Mouse (Mus musculus): ENCODE results near the gene Heatr5a.
A peak's percentile ranks its signal among the peaks of the same experiment; 100 is the strongest.

The Heatr5a gene

DNA sequence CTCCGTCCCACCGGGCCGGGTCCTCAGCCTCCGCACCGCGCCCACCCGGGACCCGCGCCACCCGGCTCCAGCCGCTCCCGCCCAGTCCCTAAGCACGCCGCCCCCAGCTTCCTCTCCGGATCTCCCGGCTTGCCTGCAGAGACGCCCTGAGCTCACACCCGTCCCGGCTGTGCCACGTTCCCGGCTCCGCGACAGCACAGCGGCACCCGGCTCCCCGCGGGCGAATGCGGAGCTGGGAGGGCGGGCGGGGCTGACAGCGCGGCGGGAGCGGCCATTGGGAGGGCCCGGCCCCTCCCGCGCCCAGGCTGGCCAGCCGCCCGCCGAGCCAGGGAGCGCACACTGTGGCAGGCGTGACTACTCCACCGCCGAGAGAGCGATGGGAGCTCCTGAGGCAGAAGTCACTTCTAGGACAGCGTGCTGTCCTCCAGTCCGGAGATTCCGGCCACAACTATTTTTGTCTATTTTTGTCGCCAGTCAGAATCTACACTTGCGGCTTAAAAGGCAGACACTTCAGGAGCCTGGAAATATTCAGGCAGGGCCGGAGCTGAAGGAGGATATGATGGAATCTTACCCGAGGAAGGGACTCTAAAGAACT, at the start of gene Heatr5a:
Gene Heatr5a, minus strand, starts transcription at position 252 of the 595 bp plus-strand sequence.
- DNase-seq (ENCODE audit: low read depth, low spot score), result peak; percentile 72

DNA sequence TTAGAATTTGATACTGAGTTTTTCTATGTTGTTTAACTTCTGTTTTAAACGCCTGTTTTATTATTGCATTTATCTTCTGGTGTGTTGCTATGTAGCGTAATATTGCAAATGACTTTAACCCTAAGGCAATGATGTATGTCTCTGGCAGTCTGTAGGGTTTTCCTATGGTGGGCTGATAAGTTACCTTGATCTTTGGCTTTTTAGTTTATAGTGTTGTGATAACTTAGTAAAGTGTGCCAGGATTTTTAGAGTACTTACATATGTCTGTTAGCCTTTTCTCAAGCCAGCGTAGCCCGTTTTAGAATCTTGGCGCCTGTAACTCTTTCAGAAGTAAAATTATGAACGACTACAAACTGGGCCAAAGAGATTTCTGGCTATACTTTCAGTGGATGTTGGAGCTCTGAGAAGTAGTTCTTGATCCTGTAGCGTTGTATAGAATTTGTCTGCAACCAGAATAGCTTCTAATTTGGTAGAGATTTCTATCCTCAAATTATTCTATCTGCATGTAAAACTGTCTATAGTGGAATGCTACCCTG, 43.4 kb upstream of the Heatr5a start:
- no peak for DNase-seq (ENCODE audit: low read depth, low spot score)

DNA sequence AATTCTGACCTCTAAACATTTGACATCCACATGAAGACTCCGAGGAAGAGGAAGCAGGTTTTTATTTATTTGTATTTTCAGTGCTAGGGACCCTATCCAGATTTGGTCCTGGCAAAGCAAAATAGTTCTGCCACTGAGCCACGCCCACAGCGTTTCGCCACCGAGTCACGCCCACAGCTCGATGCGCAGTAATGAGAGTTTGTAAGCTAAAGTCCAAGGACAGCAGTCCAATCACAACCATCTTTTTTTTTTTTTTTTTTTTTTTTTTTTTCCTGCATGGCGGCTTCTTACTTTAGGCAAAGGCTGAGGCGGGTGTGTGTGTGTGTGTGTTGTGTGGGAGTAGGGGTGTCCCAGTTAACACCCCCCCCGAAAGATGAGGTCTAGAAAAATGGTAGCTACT, 42.9 kb upstream of the Heatr5a start:
- no peak for DNase-seq (ENCODE audit: low read depth, low spot score)

DNA sequence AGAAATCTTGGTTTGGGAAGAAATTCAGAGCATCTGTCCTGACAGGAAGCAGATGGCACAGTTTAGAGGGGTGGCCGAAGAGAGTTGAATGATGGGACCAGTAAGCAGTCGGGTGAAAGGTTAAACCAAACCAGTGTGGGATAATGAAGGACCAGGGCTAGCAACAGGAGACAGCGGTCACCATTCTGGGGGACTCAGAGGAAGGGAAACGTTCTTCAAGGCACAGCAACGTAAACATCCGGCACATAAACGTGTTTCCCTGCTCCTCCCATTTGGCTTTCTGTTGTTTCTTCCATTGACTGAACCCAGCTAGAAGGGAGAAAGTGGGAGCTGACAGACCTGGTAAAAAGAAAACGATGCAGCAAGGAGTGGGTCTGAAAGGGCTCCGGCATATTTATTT, 42.2 kb upstream of the Heatr5a start:
- no peak for DNase-seq (ENCODE audit: low read depth, low spot score)

DNA sequence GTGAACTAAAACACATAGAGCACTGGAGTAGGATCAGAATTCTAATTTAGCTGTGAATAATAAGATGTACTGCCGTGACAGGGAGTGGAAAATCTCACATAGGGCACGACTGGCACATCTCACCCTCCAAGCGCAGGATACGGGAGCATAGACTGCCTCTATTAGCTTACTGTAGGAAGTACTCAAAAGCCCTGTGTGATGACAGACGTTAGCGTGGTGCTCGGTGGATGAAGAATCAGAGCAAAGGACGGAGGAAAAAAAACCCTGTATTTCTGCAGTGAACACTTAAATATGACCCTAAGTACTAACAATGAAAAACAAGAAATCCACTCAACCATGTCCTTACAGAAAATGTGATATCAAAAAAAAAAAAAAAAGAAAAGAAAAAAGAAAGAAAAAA, 41.0 kb upstream of the Heatr5a start:
- no peak for DNase-seq (ENCODE audit: low read depth, low spot score)

DNA sequence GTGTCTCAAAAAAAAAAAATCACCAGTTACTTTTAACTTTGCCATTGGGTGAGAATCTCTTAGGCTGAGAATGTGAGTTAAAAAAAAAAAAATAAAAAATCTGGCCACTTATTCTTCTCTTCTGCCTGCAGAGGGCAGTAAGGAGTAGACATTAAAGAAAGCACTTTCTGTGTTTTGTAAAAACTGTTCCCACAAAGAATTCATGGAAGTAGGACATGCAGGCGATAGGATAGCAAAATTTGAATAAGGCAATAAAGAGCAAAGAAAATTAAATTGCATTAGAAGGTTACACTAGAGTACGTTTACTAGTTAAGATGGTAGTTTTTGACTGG, 39.5 kb upstream of the Heatr5a start:
- DNase-seq (ENCODE audit: low read depth, low spot score), result peak; percentile 58

DNA sequence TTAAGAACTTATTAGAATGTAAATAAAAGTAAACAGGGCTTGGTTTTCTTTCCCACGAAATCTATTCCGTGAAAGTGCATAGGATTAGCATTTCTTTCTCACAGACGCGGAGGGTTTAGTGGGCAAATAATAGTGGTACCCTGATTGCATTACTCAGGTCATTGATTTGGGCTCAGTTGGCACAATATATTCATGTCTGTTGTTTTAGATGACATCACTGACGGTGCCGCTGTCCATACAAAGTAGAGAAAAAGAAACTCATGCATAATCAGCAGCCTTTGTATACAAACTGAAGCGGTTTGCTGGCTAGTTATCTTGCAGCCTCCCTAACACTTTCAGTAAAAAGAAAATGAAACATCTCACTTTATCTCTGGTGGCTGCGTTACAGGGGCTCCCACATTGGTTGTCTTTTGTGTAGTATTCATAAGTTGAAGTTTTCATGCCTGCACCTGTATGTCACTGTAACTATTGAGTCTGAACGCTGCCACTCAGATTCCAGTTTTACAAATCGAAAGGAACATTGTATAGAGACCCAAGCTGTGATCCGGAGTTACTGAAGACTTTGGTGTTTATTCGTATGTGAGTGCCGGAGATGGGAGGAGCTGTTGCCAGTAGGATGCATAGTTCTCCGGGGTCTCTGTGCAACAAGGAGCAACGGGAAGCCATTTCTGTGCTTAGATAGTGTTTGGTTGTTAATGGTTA, 39.0 kb upstream of the Heatr5a start:
- DNase-seq (ENCODE audit: low read depth, low spot score), result no peak

DNA sequence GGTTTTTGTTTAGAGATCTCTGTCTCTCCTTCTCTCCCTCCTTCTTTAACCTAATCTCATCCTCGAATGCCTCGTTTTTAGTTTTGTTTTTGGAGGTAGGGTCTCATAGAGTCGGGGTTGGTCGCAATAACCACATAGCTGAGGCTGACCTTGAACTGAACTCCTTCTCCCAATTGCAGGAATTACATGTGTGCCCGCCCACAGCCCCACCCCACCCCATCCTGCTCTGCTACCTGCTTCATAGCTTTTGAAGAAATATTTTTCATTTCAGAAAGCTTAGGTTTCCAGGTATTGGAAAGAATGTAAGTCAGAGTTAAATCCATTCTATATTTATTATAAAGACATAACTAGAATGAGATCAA, 35.5 kb upstream of the Heatr5a start:
- DNase-seq (ENCODE audit: low read depth, low spot score), result no peak

DNA sequence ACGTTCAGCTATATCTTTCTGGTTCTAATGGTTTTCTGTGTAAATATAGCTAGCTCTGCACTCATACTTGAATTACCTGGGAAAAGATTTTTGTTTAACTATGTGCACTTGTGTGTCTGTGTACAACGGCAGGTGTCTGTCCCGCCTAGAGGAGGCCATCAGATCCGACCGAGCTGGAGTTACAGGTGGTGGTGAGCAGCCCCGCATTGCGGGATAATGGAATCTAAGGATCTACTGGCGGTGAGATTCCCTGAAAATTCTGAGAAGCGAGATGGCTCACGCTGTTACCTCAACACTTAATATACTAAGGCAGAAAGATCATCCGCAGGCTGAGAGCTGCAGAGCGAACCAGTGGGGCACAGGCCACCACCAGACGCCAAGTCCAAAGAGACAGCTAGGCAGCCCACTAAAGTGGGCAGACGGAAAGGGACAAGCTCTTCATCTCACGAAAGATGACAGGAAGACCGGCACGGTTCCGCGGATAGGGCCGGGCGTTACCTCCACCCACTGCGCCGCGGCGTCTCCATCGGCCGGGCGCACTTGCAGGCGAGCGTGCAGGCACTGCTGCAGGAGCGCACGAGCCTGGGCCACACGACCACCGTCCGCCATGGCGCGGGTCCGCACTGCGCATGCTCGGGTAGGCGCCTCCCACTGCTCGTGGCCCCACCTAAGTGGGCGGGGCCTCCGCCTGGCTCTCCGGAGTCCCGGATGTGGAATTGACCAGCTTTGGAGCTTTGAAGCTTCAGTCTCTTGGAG, 34.9 kb upstream of the Heatr5a start, which contains the start of gene Dtd2:
Gene Dtd2, minus strand, starts transcription at position 625 of the 756 bp plus-strand sequence.
- DNase-seq (ENCODE audit: low read depth, low spot score), result peak; percentile 88

DNA sequence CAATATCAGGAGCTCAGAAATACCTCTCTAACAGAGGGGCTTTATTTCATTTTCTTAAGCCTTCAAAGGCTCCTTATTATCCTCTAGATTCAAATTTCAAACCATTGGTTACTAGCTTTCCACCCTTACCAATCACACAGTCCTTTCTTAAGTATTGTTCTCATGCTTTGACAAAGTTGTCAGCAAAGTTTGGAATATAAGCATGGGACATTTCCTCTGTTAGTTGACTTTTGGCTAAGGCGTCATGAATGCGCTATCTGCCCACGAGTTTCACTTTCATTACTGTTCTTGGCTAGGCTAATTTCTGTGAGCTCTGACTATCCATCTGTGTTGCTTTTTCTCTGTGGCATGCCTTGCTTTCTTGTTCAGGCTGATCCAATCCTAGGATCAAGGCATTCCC, 31.6 kb upstream of the Heatr5a start:
- DNase-seq (ENCODE audit: low read depth, low spot score), result no peak

DNA sequence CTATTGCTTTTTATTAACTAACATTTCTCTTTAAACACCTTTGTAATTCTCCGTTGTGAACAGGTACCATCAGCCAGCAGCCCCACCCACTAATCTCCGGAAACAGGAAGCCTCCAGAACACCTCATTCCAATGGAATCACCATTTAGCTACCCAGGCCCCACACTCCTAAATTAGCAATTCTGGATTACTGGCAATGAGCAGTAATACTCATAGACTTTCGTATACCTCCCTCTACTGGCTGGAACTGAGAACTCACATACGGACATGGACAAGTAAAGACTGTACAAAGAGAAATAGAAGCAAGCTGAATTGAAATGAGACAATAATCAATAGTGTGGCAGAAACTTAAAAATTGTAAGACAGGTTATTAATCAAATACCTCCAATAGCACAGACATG, 30.4 kb upstream of the Heatr5a start:
- DNase-seq (ENCODE audit: low read depth, low spot score), result peak; percentile 59

DNA sequence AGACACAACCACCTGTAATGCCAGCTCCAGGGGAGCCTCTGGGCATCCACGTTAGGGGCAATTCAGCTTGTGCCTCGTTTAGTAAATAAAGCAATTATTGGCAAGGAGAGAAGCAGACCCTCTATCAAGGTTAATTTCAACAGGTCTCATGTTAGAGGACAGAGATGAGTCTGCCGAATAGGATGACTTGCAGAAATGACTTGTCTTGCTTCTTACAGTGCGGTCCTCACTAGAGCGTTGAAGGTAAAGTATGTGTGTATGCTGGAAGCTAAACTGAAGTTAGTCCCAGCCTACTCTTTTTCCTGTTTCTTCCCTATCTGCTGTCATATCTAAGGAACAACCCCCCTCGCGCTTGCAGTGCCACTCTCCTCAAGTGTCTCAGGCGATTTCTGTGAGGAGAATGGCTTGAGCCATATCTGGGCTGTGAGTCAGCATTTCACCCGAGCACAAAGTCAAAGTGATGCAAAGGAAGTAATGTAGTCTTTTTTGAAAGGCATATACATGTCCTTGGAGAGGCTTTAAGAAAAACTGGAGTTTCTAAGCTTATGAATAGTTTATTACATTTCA, 27.3 kb upstream of the Heatr5a start:
- no peak for DNase-seq (ENCODE audit: low read depth, low spot score)

DNA sequence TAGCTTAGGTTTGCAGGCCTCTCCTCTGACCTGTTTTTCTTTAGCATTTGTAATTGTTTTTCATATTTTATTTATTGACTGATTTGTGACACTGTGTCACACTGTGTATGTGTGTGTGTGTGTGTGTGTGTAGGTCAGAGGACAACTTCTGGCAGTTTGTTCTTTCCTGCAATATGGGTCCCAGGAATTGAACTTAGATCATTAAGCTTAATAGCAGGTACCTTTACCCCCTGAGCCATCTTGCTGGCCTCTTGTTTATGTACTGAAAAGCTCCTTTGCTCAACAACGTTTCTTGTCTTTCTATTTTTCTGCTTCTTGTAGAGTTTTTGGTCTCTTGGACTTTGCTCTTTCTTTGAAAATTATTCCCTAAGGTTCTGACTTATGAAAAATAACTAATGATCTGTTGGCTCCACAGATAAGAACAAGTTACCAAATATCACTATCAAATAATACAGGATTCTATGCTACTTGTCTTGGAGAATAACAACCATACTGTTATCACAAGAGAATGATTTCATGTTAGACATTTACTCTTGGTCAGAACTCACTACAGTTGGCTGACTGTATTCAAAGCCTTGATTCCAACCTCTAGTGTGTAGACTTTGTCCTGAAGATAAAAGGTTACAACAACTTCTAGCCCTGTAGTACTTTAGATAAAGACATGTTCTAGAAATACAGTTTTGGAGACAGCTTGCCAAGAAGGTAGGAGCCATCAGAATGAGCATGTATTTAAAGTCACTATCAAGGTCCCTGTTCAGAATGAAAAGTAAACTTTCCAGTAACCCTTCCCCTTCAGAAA, 24.8 kb upstream of the Heatr5a start:
- no peak for DNase-seq (ENCODE audit: low read depth, low spot score)

DNA sequence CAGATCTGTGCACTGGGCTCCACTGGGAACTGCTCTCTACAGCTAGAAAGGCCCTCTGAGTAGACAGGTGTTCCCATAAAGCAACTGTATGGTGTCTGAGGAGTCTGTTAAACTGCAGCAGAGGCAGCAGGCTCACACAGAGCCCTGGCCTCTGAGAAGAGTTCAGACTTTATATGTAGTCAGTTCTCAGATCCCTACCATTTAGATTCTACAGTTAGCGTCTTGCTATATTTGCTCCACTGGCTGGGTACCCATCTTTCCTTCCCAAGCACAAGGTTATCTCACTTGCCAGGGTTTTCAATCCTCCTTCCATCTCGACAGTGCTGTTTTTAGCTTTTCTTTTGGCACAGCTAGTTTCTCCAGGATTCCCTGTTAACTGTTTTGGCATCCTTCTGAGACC, 19.5 kb upstream of the Heatr5a start:
- no peak for DNase-seq (ENCODE audit: low read depth, low spot score)

DNA sequence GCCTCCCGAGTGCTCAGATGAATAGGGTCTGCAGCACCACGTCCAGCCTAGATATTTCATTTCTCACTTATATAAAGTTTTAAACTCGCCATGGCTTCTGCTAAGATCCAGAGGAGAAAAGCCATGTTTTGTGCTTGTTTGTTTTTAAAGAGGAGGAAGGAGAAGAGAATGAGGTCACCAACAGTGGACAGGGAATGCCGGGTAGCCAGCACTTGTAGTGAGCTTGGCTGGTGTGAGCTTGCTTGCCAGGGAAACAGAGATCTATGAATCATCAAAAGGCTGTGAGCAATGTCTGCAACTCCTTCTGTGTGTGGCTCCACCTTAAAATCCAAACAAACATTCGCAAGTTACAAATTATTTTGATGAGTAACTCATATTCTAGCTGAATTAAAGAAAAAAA, 17.4 kb upstream of the Heatr5a start:
- DNase-seq (ENCODE audit: low read depth, low spot score), result no peak

DNA sequence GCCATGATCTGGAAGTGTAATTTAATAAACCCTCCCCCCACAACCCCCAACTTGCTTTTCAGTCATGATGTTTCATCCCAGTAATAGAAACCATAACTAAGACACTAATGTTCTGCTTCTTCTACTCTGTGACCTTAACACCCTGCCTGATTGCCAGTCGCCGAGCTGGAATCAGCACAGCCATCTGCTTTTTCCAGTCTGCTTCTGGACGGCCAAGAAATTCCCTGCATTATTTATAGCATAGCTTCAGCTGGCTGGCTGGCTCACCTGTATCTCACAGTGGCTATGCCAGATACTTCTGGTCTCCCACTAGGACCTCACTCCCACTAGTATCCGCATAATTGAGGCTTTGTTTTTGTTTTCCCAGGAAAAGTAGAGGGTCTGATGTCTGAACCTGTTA, 14.7 kb upstream of the Heatr5a start:
- no peak for DNase-seq (ENCODE audit: low read depth, low spot score)

DNA sequence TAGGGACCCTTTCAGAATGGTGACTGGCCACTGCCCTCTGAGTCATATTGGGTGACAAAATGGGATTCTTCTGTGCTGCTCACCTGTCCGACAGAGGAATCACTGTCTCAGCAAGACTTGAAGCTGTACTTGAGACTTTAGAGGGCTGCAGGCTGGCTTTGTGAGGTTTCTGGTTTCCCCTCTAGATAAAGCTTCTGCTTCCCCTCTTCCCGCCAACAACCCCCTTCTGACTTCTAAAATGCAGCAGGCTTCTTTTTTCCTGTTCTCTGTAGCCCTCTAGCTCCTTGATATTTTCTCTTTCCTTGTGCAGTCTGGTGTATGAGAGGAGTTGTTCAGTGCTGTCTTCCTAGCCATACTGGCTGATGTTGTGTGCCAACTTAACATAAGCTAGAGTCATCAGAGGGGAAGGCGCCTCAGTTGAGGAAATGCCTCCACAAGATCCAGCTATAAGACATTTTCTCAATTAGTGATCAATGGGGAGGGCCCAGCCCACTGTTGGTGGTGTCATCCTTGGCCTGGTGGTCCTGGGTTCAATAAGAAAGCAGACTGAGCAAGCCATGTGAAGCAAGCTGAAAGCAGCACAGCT, 14.1 kb upstream of the Heatr5a start:
- no peak for DNase-seq (ENCODE audit: low read depth, low spot score)

DNA sequence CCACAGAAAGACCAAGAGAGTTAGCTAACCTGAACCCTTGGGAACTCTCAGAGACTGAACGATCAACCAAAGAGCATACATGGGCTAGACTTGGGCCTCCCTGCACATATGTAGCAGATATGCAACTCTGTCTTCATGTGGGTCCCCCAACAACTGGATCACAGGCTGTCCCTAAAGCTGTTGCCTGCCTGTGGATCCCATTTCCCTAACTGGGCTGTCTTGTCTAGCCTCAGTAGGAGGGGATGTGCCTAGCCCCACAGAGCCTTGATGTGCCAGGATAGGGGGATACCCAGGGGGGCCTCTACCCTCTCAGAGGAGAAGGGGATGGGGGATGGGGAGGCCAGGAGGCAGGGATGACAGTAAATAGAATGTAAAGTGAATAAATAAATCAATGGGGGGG, 12.5 kb upstream of the Heatr5a start:
- DNase-seq (ENCODE audit: low read depth, low spot score), result no peak

DNA sequence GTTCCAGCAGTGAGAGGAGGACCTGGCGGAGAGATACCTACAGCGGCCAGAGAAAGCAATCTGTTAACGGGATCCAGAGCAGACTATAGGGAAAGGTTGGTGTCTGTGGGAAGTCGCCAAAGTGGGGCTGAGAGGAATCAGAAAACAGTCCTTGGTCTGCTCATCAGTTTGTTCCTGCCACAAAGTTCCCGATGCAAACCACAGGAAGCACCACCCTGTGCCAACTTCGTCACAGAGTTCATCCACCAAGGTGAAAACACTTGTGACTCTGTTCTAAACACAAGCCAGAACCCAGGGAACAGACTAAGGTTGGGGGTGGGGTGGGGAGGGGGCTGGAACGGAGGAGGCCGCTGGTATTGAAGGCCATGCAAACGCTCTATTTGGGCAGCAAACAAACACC, 5.4 kb upstream of the Heatr5a start:
- no peak for DNase-seq (ENCODE audit: low read depth, low spot score)

DNA sequence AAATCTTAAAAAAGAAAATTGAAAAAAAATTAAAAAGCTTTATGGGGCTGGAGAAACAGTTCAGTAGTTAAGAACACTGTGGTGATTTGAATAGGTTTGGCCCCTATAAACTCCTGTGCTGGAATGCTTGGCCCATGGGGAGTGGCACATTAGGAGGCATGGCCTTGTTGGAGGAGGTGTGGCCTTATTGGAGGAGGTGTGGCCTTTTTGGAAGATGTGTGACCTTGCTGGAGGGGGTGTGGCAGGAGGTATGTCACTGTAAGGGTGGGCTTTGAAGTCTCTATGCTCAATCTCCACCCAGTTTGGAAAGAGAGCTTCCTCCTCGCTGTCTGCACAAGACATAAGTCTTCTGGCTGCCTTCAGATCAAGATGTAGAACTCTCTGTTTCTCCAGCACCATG, 3.3 kb upstream of the Heatr5a start:
- DNase-seq (ENCODE audit: low read depth, low spot score), result no peak

Measured in retina, postnatal 7 days (tissue).